Comparison of ENCODE assay signal across 24 mouse cellular contexts in the genomic region with DNA sequence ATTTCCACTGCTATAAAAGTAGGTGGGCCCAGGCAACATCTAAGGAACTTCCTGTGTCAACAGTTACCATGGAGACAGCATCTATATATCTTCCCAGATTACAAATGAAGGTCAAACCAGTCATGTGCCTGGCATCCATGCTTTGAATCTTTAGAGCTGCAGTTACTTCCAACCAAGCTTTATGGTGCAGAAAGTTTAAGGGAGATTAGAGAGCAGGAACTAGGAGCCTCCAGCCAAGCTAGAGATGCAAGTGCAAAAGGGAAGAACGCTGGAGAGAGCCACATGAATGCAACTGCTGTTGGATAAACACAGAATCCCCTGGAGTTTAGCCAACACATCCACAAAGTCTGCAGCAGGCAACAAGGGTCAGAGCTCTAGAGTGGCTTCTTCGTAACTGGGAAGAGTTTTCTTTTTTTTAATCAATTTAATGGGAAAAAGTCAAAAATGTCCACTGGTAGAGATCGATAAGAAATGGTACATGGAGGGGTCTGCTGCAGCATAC. TPM values are rescaled to one million over a fixed set of nuclear protein-coding genes. Genes with fewer than 3 reads are reported as not detected.
DNase-seq lines count a peak whose midpoint lies in the region; ATAC-seq and TF ChIP-seq lines count a peak whose summit lies in the region.
"Had no signal": no experiment of that assay in that cellular context is flagged by ENCODE, and none has a peak within 500 bp of the region (broad histone marks: within the 10 kb centered on the region; RNA-seq: fewer than 3 reads in every experiment).

No protein-coding gene starts in this region.

- 68% methylated on average over 3 of the region's 3 CpGs for WGBS in hindbrain, embryonic 10.5 days
- WGBS in hindbrain, embryonic 12.5 days: 65% methylated on average over 3 of the region's 3 CpGs
- WGBS in lung, embryonic 14.5 days: 33% methylated on average over 3 of the region's 3 CpGs
- WGBS in midbrain, postnatal 0 days: 60% methylated on average over 3 of the region's 3 CpGs
- 66% methylated on average over 3 of the region's 3 CpGs for WGBS in midbrain, embryonic 15.5 days
- 37% methylated on average over 3 of the region's 3 CpGs for WGBS in neural tube, embryonic 15.5 days

- DNase-seq in hindbrain, embryonic 10.5 days (ENCODE audit: low spot score): no peak
- DNase-seq in lung, embryonic 14.5 days: peak; percentile 81
- DNase-seq in lung, adult 18-20 months: no peak
- peak; percentile 40 for DNase-seq in midbrain, postnatal 0 days (ENCODE audit: low spot score)
- DNase-seq: cerebellum, adult 8-10 months; cerebellum, postnatal 25 days; forebrain, postnatal 0 days; heart, postnatal 14 days; kidney, adult 11 months; layer of hippocampus, adult 9-11 months; lung, postnatal 14 days; thymus, adult 2 months; thymus, postnatal 36 days had no signal

- no peak for TF ChIP-seq CTCF in lung, embryonic 14.5 days (IDR thresholded peaks at IDR 0.05; ENCODE audit: low read depth)
- TF ChIP-seq CTCF in midbrain, postnatal 0 days (IDR thresholded peaks at IDR 0.05): no peak

- no peaks in the 10 kb centered on the region for H3K36me3 ChIP-seq in hindbrain, embryonic 10.5 days
- no peaks in the 10 kb centered on the region for H3K36me3 ChIP-seq in hindbrain, embryonic 12.5 days
- H3K36me3 ChIP-seq in lung, embryonic 14.5 days (ENCODE audit: insufficient read depth): no peaks in the 10 kb centered on the region
- no peaks in the 10 kb centered on the region for H3K36me3 ChIP-seq in midbrain, postnatal 0 days (ENCODE audit: insufficient read depth, low read length)
- H3K36me3 ChIP-seq in midbrain, embryonic 15.5 days (replicated peaks): no peaks in the 10 kb centered on the region
- H3K36me3 ChIP-seq in neural tube, embryonic 15.5 days: no peaks in the 10 kb centered on the region
- H3K36me3 ChIP-seq: kidney, embryonic 15.5 days; limb, embryonic 10.5 days; limb, embryonic 15.5 days; midbrain, embryonic 10.5 days; neural tube, embryonic 13.5 days had no signal

- H3K4me1 ChIP-seq in hindbrain, embryonic 10.5 days (replicated peaks): peaks cover 22% of the 10 kb centered on the region
- peaks cover 9% of the 10 kb centered on the region for H3K4me1 ChIP-seq in hindbrain, embryonic 12.5 days
- peaks cover 11% of the 10 kb centered on the region; the same call in 1 of the 2 replicates for H3K4me1 ChIP-seq in lung, embryonic 14.5 days (ENCODE audit: insufficient read depth)
- no peaks in the 10 kb centered on the region for H3K4me1 ChIP-seq in midbrain, postnatal 0 days (ENCODE audit: insufficient read depth, low read length)
- peaks cover 7% of the 10 kb centered on the region for H3K4me1 ChIP-seq in midbrain, embryonic 15.5 days
- H3K4me1 ChIP-seq in neural tube, embryonic 15.5 days: peaks cover 18% of the 10 kb centered on the region

- no peaks in the 10 kb centered on the region for H3K9me3 ChIP-seq in hindbrain, embryonic 10.5 days
- H3K9me3 ChIP-seq in hindbrain, embryonic 12.5 days (replicated peaks): no peaks in the 10 kb centered on the region
- no peaks in the 10 kb centered on the region for H3K9me3 ChIP-seq in lung, embryonic 14.5 days (ENCODE audit: low read depth, low read length)
- H3K9me3 ChIP-seq in midbrain, postnatal 0 days (ENCODE audit: low read length): no peaks in the 10 kb centered on the region
- H3K9me3 ChIP-seq in midbrain, embryonic 15.5 days: no peaks in the 10 kb centered on the region
- H3K9me3 ChIP-seq in neural tube, embryonic 15.5 days (replicated peaks): no peaks in the 10 kb centered on the region
- H3K9me3 ChIP-seq: kidney, embryonic 15.5 days; limb, embryonic 10.5 days; limb, embryonic 15.5 days; midbrain, embryonic 10.5 days; neural tube, embryonic 13.5 days had no signal

- H3K4me3 ChIP-seq in hindbrain, embryonic 10.5 days: no peak overlapping the region
- H3K4me3 ChIP-seq in hindbrain, embryonic 12.5 days: no peak overlapping the region
- H3K4me3 ChIP-seq in lung, embryonic 14.5 days (ENCODE audit: low read depth, low read length): no peak overlapping the region
- no peak overlapping the region for H3K4me3 ChIP-seq in midbrain, postnatal 0 days (ENCODE audit: low read depth, low read length)
- no peak overlapping the region for H3K4me3 ChIP-seq in midbrain, embryonic 15.5 days
- H3K4me3 ChIP-seq in neural tube, embryonic 15.5 days (replicated peaks): no peak overlapping the region
- H3K4me3 ChIP-seq: erythroblast, embryonic 14.5 days; kidney, embryonic 15.5 days; limb, embryonic 10.5 days; limb, embryonic 15.5 days; midbrain, embryonic 10.5 days; neural tube, embryonic 13.5 days had no signal

- peaks cover 17% of the 10 kb centered on the region for H3K27me3 ChIP-seq in hindbrain, embryonic 10.5 days (ENCODE audit: insufficient read depth, poor library complexity, severe bottlenecking)
- H3K27me3 ChIP-seq in hindbrain, embryonic 12.5 days: no peaks in the 10 kb centered on the region
- no peaks in the 10 kb centered on the region for H3K27me3 ChIP-seq in lung, embryonic 14.5 days (ENCODE audit: insufficient read depth, low read length)
- no peaks in the 10 kb centered on the region for H3K27me3 ChIP-seq in midbrain, postnatal 0 days (ENCODE audit: insufficient read depth, low read length)
- H3K27me3 ChIP-seq in midbrain, embryonic 15.5 days (replicated peaks): no peaks in the 10 kb centered on the region
- H3K27me3 ChIP-seq in neural tube, embryonic 15.5 days (replicated peaks): no peaks in the 10 kb centered on the region
- H3K27me3 ChIP-seq: kidney, embryonic 15.5 days; limb, embryonic 15.5 days had no signal

- H3K27ac ChIP-seq in hindbrain, embryonic 10.5 days: 0 out of 2 replicates have a peak overlapping the region, but pooled peaks have one; percentile 5
- H3K27ac ChIP-seq in hindbrain, embryonic 12.5 days: no peak overlapping the region
- no peak overlapping the region for H3K27ac ChIP-seq in lung, embryonic 14.5 days (ENCODE audit: low read depth)
- H3K27ac ChIP-seq in midbrain, postnatal 0 days (ENCODE audit: low read depth, low read length): no peak overlapping the region
- H3K27ac ChIP-seq in midbrain, embryonic 15.5 days: no peak overlapping the region
- H3K27ac ChIP-seq in neural tube, embryonic 15.5 days (replicated peaks): peak overlapping the region; percentile 25; the same call in 1 of the 2 replicates
- H3K27ac ChIP-seq: kidney, embryonic 15.5 days; limb, embryonic 10.5 days; limb, embryonic 15.5 days; liver, embryonic 14.5 days; midbrain, embryonic 10.5 days; neural tube, embryonic 13.5 days had no signal

- ATAC-seq in hindbrain, embryonic 12.5 days (ENCODE audit: low FRiP score): no peak
- no peak for ATAC-seq in lung, embryonic 14.5 days (ENCODE audit: insufficient read depth)
- ATAC-seq in midbrain, postnatal 0 days (ENCODE audit: low FRiP score): no peak
- ATAC-seq in midbrain, embryonic 15.5 days (replicated peaks): no peak
- no peak for ATAC-seq in neural tube, embryonic 15.5 days (ENCODE audit: low FRiP score)
- ATAC-seq: CD4-positive, CD25-positive, alpha-beta regulatory T cell, adult 4 months; forebrain, postnatal 0 days had no signal

- H3K9ac ChIP-seq in hindbrain, embryonic 12.5 days: no peak overlapping the region
- H3K9ac ChIP-seq in lung, embryonic 14.5 days: no peak overlapping the region
- no peak overlapping the region for H3K9ac ChIP-seq in midbrain, postnatal 0 days (replicated peaks; ENCODE audit: low read length, poor library complexity, severe bottlenecking)
- H3K9ac ChIP-seq in midbrain, embryonic 15.5 days: no peak overlapping the region
- no peak overlapping the region for H3K9ac ChIP-seq in neural tube, embryonic 15.5 days (replicated peaks)
- H3K9ac ChIP-seq: forebrain, postnatal 0 days; kidney, embryonic 15.5 days; limb, embryonic 15.5 days; liver, embryonic 14.5 days; neural tube, embryonic 13.5 days had no signal

- H3K4me2 ChIP-seq in hindbrain, embryonic 12.5 days (replicated peaks): no peak overlapping the region
- no peak overlapping the region for H3K4me2 ChIP-seq in lung, embryonic 14.5 days
- H3K4me2 ChIP-seq in midbrain, postnatal 0 days (ENCODE audit: low read depth, low read length, poor library complexity, severe bottlenecking): no peak overlapping the region
- no peak overlapping the region for H3K4me2 ChIP-seq in midbrain, embryonic 15.5 days
- H3K4me2 ChIP-seq in neural tube, embryonic 15.5 days: no peak overlapping the region
- H3K4me2 ChIP-seq: kidney, embryonic 15.5 days; limb, embryonic 15.5 days; neural tube, embryonic 13.5 days had no signal

RNA-seq across cellular contexts. Expression of gene Camsap2, which starts 4.8 kb away (rescaled TPM):
- polyA plus RNA-seq in hindbrain, embryonic 10.5 days (2016; fragmentation: Nextera tagmentation; extraction: Ambion mirVana): 13.2 and 13.3 TPM in 2 replicates
- 38.2 and 39.7 TPM in 2 replicates for polyA plus RNA-seq in hindbrain, embryonic 12.5 days (2016; fragmentation: Nextera tagmentation; extraction: Ambion mirVana)
- 18.2 and 20.0 TPM in 2 replicates for polyA plus RNA-seq in lung, embryonic 14.5 days (2014; fragmentation: Nextera tagmentation; extraction: Ambion mirVana)
- 137 and 143 TPM in 2 replicates for total RNA-seq in midbrain, postnatal 0 days (2014; rRNA removed)
- polyA plus RNA-seq in midbrain, postnatal 0 days (2015; fragmentation: Nextera tagmentation; extraction: Ambion mirVana): 19.0 and 21.9 TPM in 2 replicates
- 31.1 and 31.2 TPM in 2 replicates for polyA plus RNA-seq in midbrain, embryonic 15.5 days (2015; fragmentation: Nextera tagmentation; extraction: Ambion mirVana)
- polyA plus RNA-seq in neural tube, embryonic 15.5 days (2015; fragmentation: Nextera tagmentation; extraction: Ambion mirVana): 23.1 and 27.1 TPM in 2 replicates

Comparison
In these comparisons a context has a peak if more than half of its experiments do, and no peak if none do; other contexts are left out.
1. DNase-seq: peak in lung, embryonic 14.5 days (single experiment) and midbrain, postnatal 0 days (single experiment); none in hindbrain, embryonic 10.5 days (single experiment) and lung, adult 18-20 months (0 of 2).
2. H3K27ac ChIP-seq: peak in hindbrain, embryonic 10.5 days (single experiment) and neural tube, embryonic 15.5 days (single experiment); none in hindbrain, embryonic 12.5 days (single experiment), lung, embryonic 14.5 days (single experiment), midbrain, postnatal 0 days (single experiment) and midbrain, embryonic 15.5 days (single experiment).